Mouse (Mus musculus): ENCODE measurements around the gene Nyap1.

DNA sequence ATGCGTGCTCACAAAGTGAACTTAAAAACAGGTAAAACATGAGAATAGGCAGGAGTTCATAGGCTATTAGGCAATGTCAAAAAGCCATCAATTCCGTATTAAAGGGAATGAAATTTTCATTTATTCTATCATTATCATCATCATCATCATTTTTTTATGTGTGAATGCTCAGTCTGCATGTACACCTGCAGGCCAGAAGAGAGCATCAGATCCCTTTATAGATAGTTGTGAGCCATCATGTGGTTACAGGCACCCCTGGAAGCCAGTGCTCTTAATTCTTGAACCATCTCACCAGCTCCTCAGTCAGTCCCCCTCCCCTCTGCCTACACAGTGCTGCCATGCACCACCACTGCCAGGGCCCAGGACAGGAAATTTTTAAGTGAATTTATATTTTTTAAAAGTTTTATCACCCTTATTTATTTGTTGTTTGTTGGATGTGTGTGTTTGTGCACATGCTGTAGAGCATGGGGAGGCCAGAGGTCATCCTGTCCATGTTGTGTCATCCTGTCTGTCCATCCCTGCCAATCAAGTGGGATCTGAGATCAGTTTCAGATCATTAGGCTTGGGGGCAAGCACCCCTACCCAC lies 47.6 kb upstream of the Nyap1 start:
- TF ChIP-seq CTCF (IDR thresholded peaks at IDR 0.05; ENCODE audit: insufficient read depth, low read depth, low read length) (no peak), POLR2A (IDR thresholded peaks at IDR 0.05; ENCODE audit: insufficient read depth, low read depth, low read length) (no peak)

Measured in olfactory bulb, adult 2 months (tissue).